Mouse (Mus musculus) left cerebral cortex, adult 8-10 months (tissue): ENCODE measurements around the gene St3gal3. TPM values are rescaled to one million over a fixed set of nuclear protein-coding genes. Genes with fewer than 3 reads are reported as not detected.

ENCODE experiments used
- DNase-seq, 2 experiments: peaks; one replicate each; pipeline ENCODE4 v3.0.0; 2022; ENCODE audit warnings: low spot score in 2 of 2
- total RNA-seq, 4 experiments: library from RNA; stranded (reverse); gene quantifications; 2 replicates each; pipeline ENCODE4 v1.2.4; 2022

Gene St3gal3
- total RNA-seq, 4 experiments from 2014 or later, result 42.0 to 46.8 (median 44.5) TPM

DNA sequence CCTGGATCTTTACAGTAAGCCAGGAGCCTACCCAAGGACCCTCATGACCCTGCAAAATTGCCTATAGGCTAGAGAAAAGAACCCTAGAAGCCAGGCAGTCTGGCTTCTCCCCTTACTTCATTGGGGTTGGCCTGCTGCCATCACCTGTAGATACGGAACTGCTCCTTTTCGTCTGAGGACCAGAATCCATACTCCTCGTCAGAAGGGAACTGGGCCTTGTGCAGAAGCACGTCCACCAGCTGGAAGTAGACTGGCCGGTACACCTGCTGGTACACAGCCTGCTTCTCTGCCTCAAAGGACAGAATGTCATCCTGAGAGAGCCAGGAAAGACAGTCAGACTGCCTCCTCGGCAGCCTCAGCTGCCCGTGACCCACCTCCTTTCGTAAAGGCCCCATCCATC lies 230.0 kb downstream of the St3gal3 start:
- DNase-seq, result no peak

DNA sequence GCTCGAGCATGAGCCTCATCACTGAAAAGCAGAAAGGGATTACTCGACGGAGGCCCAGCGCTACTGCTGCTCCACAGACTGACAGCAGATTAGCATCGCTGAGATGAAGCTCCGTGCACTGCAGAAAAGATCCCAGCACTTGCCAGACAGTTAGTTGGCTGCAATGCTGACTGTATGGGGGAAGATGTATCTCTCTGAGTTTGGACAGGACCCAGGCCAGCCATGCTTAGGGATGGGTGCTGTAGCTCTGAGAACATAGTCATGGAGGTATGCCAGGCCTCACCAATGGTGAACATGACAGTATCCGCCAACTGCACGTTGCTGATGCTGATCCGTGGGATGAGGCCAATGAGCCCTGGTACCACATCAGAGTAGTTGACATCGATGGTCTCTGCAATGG lies 230.6 kb downstream of the St3gal3 start:
- DNase-seq, result no peak

- no peak for DNase-seq
Observed at GRCm38 (mm10) chr4:117898111-117898510, 236.6 kb downstream of the St3gal3 start.

DNA sequence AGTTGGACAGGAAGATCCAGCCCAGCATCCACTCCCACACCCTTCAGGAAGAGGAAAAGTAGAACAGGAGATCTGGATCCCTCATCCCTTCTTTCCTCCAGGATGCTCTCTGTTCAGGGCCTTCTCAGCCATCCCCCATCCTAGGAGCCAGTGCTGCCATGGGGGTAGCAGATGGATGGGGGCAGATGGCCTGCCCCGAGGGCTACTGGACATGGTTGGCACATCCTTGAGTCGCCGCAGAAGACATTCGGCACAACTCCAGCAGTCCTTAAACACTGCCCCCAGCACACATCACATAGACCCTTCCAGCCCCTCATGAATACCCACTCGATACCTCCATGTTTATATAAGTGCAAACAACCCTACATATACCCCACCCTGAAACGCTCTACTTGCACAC lies 238.7 kb downstream of the St3gal3 start:
- no peak for DNase-seq

DNA sequence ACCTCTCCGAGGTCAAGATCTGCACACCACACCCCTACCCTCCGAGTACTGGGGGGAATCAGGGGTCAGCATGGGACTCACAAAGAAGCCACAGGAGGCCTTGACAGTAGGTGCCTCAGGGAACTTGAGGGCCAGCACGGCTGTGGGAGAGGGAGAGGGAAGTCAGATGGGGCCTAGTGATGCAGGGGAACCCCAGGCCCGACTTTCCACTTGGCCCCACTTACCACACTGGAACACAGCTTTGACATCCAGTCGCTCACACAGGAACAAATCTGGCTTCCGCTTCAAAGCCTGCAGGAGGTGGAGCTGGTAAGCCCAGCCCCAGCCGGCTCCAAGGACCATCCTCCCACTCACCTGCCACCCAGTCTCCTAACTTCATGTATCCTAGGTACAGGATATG lies 239.4 kb downstream of the St3gal3 start:
- no peak for DNase-seq

DNA sequence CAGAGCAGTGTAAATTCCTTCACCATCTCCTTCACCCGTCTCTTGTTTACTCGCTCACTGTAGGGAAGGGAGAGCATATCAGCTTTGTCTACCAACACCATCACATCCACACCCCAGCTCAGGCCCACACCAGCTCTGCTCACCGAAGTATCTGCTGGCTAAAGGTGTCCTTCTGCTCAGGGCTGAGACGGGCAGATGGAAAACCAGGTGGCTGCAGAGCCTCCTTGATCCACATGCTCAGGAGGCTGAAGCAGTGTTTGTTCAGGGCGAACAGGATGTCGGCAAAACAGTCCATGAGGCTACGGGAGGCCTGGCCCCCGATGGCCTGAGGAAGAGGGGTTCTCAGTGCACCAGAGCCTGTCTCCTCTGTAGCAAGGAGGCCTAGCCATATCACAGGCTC lies 240.1 kb downstream of the St3gal3 start:
- no peak for DNase-seq

DNA sequence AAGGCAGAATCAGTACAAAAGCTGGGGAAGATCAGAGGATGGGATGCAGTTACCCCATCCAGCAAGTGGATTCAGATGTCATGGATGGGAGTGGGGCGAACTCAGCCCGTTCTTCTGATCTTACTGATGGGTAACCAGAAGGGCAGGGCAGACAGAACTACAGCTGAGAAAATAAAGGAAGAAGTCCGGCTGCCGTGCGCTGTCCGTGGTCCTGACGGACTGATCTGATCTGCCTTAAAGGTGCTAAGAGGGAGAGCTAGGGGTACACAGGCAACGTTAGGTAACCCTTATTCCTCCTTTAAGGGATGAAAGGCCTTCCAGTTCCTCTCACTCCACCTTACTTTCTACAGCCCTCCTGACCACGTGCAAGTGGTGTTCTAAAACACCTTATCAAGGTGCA lies 241.3 kb downstream of the St3gal3 start:
- no peak for DNase-seq

- DNase-seq, result peak; percentile 54 to 88
Observed at GRCm38 (mm10) chr4:117891738-117892161, 243.0 kb downstream of the St3gal3 start, which contains the start of gene Dph2. Dph2 (minus strand) TSS chr4:117892032.

- no peak for DNase-seq
Observed at GRCm38 (mm10) chr4:117890750-117891149, 244.0 kb downstream of the St3gal3 start.

DNA sequence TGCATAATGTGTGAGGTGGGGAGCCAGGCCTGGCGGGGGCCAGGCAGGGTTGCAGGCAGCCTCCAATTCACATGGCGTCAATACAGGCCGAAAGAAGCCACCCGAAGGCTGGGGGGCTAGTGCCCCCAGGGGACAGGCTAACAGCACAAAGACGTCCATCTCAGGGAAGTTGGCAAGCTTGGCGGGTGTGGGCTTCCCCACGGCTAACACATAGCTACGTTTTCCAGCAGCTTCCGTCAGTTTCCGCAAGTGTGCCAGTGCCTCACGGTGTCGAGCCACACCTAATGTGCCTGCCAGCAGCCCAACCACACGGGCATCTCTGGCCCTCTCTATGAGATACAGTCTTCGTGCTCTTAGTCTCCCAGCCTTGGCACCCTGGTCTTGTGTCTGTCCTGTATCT lies 244.7 kb downstream of the St3gal3 start:
- no peak for DNase-seq

GRCm38 (mm10) chr4:117889471-117889870 lies 245.2 kb downstream of the St3gal3 start:
- no peak for DNase-seq

DNA sequence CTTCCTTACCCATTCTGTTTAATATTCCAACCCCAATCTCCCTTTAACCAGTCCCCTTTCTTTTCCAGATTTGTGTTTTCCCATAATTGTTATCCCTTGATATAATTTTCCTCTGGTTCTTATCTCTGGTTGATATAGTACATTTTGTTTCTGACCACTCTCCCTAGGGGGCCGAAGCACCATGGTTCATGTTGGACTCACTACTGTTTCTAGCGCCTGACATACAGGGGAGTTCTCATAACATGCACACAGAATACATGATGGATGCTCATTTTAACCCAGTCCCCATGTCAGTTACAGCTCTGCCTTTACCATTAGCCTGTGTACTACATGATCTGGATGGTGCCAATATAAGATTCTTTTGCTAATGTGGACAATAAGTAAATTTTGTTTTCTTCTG lies 246.8 kb downstream of the St3gal3 start:
- DNase-seq, result no peak

GRCm38 (mm10) chr4:117887133-117887532 lies 247.6 kb downstream of the St3gal3 start, which contains the start of gene Atp6v0b:
Atp6v0b (minus strand) TSS chr4:117887333.
- peak; percentile 90 to 95 for DNase-seq

GRCm38 (mm10) chr4:117886644-117887043 lies 248.1 kb downstream of the St3gal3 start:
- DNase-seq, result no peak

- DNase-seq, result no peak
Observed at GRCm38 (mm10) chr4:117885994-117886393, 248.7 kb downstream of the St3gal3 start.

- DNase-seq, result no peak
Observed at GRCm38 (mm10) chr4:117885093-117885492, 249.6 kb downstream of the St3gal3 start.

DNA sequence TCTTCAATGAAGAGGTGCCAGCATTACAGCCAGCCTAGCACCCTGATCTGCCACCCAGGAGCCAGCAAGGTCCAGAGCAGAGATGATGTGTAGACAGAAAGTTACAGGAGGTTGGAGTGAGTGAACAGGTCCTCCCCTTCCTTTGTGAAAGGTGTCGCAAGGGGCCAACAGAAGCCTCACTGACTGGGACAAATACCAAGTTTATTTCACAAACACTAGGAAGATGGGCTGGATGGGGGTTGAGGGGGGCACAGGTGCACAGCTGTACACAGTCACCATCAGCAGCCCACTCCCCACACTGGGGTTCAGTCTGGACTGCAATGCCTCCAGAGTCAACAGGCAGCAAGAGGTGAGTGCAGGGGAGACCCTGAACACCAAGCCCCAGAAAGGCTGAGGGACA lies 250.6 kb downstream of the St3gal3 start:
- no peak for DNase-seq

GRCm38 (mm10) chr4:117882701-117883691 lies 251.7 kb downstream of the St3gal3 start, which contains the start of gene B4galt2:
B4galt2 (minus strand) TSS chr4:117883487.
- peak in 1 of 2 experiments; percentile 53 for DNase-seq

Other genes starting within 250 kb of the St3gal3 start
- gene Atp6v0b, start 247.6 kb downstream of the St3gal3 start, total RNA-seq, result 100 to 1,000 TPM; 386 to 441 (median 416) TPM
- 10 to 100 TPM in 2 of 4 experiments, 1 to 10 TPM in 2; 9.5 to 12.0 (median 10.7) TPM for gene Dph2, start 242.9 kb downstream of the St3gal3 start, total RNA-seq
- 100 to 1,000 TPM; 122 to 133 (median 124) TPM for gene Ipo13, start 219.9 kb downstream of the St3gal3 start, total RNA-seq
- gene Artn, start 205.2 kb downstream of the St3gal3 start, total RNA-seq, result 1 to 10 TPM; 2.1 to 3.4 (median 2.4) TPM
- gene Kdm4a, start 45.1 kb upstream of the St3gal3 start, total RNA-seq, result 10 to 100 TPM; 39.9 to 43.3 (median 41.4) TPM
- 100 to 1,000 TPM in 3 of 4 experiments, 10 to 100 TPM in 1; 96.0 to 114 (median 107) TPM for gene Ptprf, start 156.5 kb upstream of the St3gal3 start, total RNA-seq